Comparison of ENCODE assay signal across 16 mouse cellular contexts in genomic region chrX:105767932-105768331, GRCm38 (mm10). TPM values are rescaled to one million over a fixed set of nuclear protein-coding genes. Genes with fewer than 3 reads are reported as not detected.
DNase-seq lines count a peak whose midpoint lies in the region; ATAC-seq and TF ChIP-seq lines count a peak whose summit lies in the region.
"Had no signal": no experiment of that assay in that cellular context is flagged by ENCODE, and none has a peak within 500 bp of the region (broad histone marks: within the 10 kb centered on the region; RNA-seq: fewer than 3 reads in every experiment).

No protein-coding gene starts in this region.

- H3K27ac ChIP-seq in gastrocnemius, adult 2 months = no peak overlapping the region
- H3K27ac ChIP-seq in limb, embryonic 14.5 days (replicated peaks; ENCODE audit: low read depth, low read length) = no peak overlapping the region
- H3K27ac ChIP-seq in limb, embryonic 10.5 days = no peak overlapping the region
- 0 out of 2 replicates have a peak overlapping the region, but pooled peaks have one; percentile 29 for H3K27ac ChIP-seq in embryonic fibroblast, embryonic 13.5 days (ENCODE audit: insufficient read depth, low read length)
- H3K27ac ChIP-seq in kidney, embryonic 16.5 days (ENCODE audit: low read length) = no peak overlapping the region
- H3K27ac ChIP-seq in hindbrain, embryonic 10.5 days = no peak overlapping the region
- H3K27ac ChIP-seq: forebrain, embryonic 13.5 days; heart, embryonic 10.5 days; hindbrain, embryonic 13.5 days; hindbrain, postnatal 0 days; intestine, embryonic 15.5 days had no signal

- H3K36me3 ChIP-seq in limb, embryonic 14.5 days (ENCODE audit: control insufficient read depth, insufficient read depth, low read length) = no peaks in the 10 kb centered on the region
- no peaks in the 10 kb centered on the region for H3K36me3 ChIP-seq in limb, embryonic 10.5 days
- no peaks in the 10 kb centered on the region for H3K36me3 ChIP-seq in kidney, embryonic 16.5 days (ENCODE audit: insufficient read depth, low read length)
- H3K36me3 ChIP-seq in hindbrain, embryonic 10.5 days = no peaks in the 10 kb centered on the region
- H3K36me3 ChIP-seq: heart, embryonic 10.5 days; hindbrain, embryonic 13.5 days; intestine, embryonic 15.5 days had no signal

- no peak overlapping the region for H3K4me3 ChIP-seq in gastrocnemius, adult 2 months
- H3K4me3 ChIP-seq in limb, embryonic 14.5 days (replicated peaks; ENCODE audit: low read length) = no peak overlapping the region
- H3K4me3 ChIP-seq in limb, embryonic 10.5 days = no peak overlapping the region
- no peak overlapping the region for H3K4me3 ChIP-seq in embryonic fibroblast, embryonic 13.5 days (ENCODE audit: insufficient read depth, low read length)
- H3K4me3 ChIP-seq in kidney, embryonic 16.5 days (ENCODE audit: low read length) = no peak overlapping the region
- no peak overlapping the region for H3K4me3 ChIP-seq in hindbrain, embryonic 10.5 days
- H3K4me3 ChIP-seq: forebrain, embryonic 13.5 days; heart, embryonic 10.5 days; hindbrain, embryonic 13.5 days; intestine, embryonic 15.5 days had no signal

- no peak overlapping the region for H3K4me2 ChIP-seq in limb, embryonic 14.5 days (replicated peaks; ENCODE audit: low read depth, low read length, severe bottlenecking)
- no peak overlapping the region for H3K4me2 ChIP-seq in kidney, embryonic 16.5 days (replicated peaks; ENCODE audit: low read depth, low read length)
- H3K4me2 ChIP-seq: forebrain, embryonic 13.5 days; hindbrain, embryonic 13.5 days; intestine, embryonic 15.5 days had no signal

- H3K9ac ChIP-seq in limb, embryonic 14.5 days (ENCODE audit: low read depth, low read length, severe bottlenecking) = no peak overlapping the region
- no peak overlapping the region for H3K9ac ChIP-seq in kidney, embryonic 16.5 days (replicated peaks; ENCODE audit: low read length)
- H3K9ac ChIP-seq: forebrain, embryonic 13.5 days; forebrain, postnatal 0 days; hindbrain, embryonic 13.5 days; intestine, embryonic 15.5 days had no signal

- peak; percentile 14 for DNase-seq in gastrocnemius, adult 2 months
- no peak for DNase-seq in gastrocnemius, postnatal 14 days
- DNase-seq in limb, embryonic 14.5 days (ENCODE audit: low spot score) = peak; percentile 14
- DNase-seq in limb, embryonic 10.5 days (ENCODE audit: low spot score) = no peak
- DNase-seq in hindbrain, embryonic 10.5 days (ENCODE audit: low spot score) = no peak
- DNase-seq: adrenal gland, adult 8-10 months; adrenal gland, postnatal 36 days; forebrain, postnatal 0 days had no signal

- H3K9me3 ChIP-seq in limb, embryonic 14.5 days (ENCODE audit: control insufficient read depth, low read length) = no peaks in the 10 kb centered on the region
- no peaks in the 10 kb centered on the region for H3K9me3 ChIP-seq in limb, embryonic 10.5 days (replicated peaks)
- H3K9me3 ChIP-seq in kidney, embryonic 16.5 days (ENCODE audit: low read length) = no peaks in the 10 kb centered on the region
- H3K9me3 ChIP-seq in hindbrain, embryonic 10.5 days = no peaks in the 10 kb centered on the region
- H3K9me3 ChIP-seq: forebrain, embryonic 13.5 days; heart, embryonic 10.5 days; hindbrain, embryonic 13.5 days; intestine, embryonic 15.5 days had no signal

- no peak for TF ChIP-seq CTCF in gastrocnemius, adult 2 months (IDR thresholded peaks at IDR 0.05)
- TF ChIP-seq CTCF in embryonic fibroblast, embryonic 13.5 days (IDR thresholded peaks at IDR 0.05; ENCODE audit: borderline replicate concordance, insufficient read depth, low read length) = no peak

- intact Hi-C loops in gastrocnemius, adult 2 months (cut with DNase I) = no loop called here
- intact Hi-C loops in gastrocnemius, postnatal 14 days (cut with DNase I; ENCODE audit: low total_unique reads) = no loop called here

- 67% methylated on average over 3 of the region's 3 CpGs for WGBS in limb, embryonic 14.5 days
- 76% methylated on average over 3 of the region's 3 CpGs for WGBS in limb, embryonic 10.5 days
- 79% methylated on average over 3 of the region's 3 CpGs for WGBS in kidney, embryonic 16.5 days
- WGBS in hindbrain, embryonic 10.5 days = 71% methylated on average over 3 of the region's 3 CpGs

- peaks cover 6% of the 10 kb centered on the region for H3K4me1 ChIP-seq in limb, embryonic 14.5 days (ENCODE audit: control insufficient read depth, insufficient read depth, low read length)
- H3K4me1 ChIP-seq in limb, embryonic 10.5 days = peaks cover 17% of the 10 kb centered on the region
- peaks cover 2% of the 10 kb centered on the region; the same call in 1 of the 2 replicates for H3K4me1 ChIP-seq in embryonic fibroblast, embryonic 13.5 days (ENCODE audit: control insufficient read depth, insufficient read depth, low read length)
- H3K4me1 ChIP-seq in kidney, embryonic 16.5 days (ENCODE audit: insufficient read depth, low read length) = peaks cover 3% of the 10 kb centered on the region; the same call in 1 of the 2 replicates
- H3K4me1 ChIP-seq in hindbrain, embryonic 10.5 days (replicated peaks) = peaks cover 5% of the 10 kb centered on the region; the same call in 1 of the 2 replicates

- TF ChIP-seq POLR2A in limb, embryonic 14.5 days (IDR thresholded peaks at IDR 0.05; ENCODE audit: borderline replicate concordance, extremely low read depth, insufficient read depth, insufficient read length) = no peak
- TF ChIP-seq POLR2A in embryonic fibroblast, embryonic 13.5 days (IDR thresholded peaks at IDR 0.05; ENCODE audit: low read depth, low read length) = no peak

- ATAC-seq in limb, embryonic 14.5 days (ENCODE audit: low FRiP score, low read depth) = no peak
- ATAC-seq in kidney, embryonic 16.5 days (ENCODE audit: low FRiP score, low TSS enrichment) = no peak
- ATAC-seq: forebrain, embryonic 13.5 days; forebrain, postnatal 0 days; hindbrain, postnatal 0 days; intestine, embryonic 15.5 days had no signal

- peaks cover 26% of the 10 kb centered on the region for H3K27me3 ChIP-seq in limb, embryonic 14.5 days (ENCODE audit: control insufficient read depth, insufficient read depth, low read length)
- peaks cover 98% of the 10 kb centered on the region for H3K27me3 ChIP-seq in limb, embryonic 10.5 days (ENCODE audit: low read depth, poor library complexity, severe bottlenecking)
- H3K27me3 ChIP-seq in kidney, embryonic 16.5 days (ENCODE audit: insufficient read depth, low read length) = peaks cover 57% of the 10 kb centered on the region
- peaks cover 59% of the 10 kb centered on the region for H3K27me3 ChIP-seq in hindbrain, embryonic 10.5 days (ENCODE audit: insufficient read depth, poor library complexity, severe bottlenecking)

RNA-seq across cellular contexts. Expression of gene Fgf16, which starts 3.9 kb away (rescaled TPM):
- under 1 TPM; 0.33 to 0.75 TPM for total RNA-seq in gastrocnemius, adult 2 months (2021)
- under 1 TPM; 0.40 to 0.70 TPM for total RNA-seq in gastrocnemius, postnatal 14 days (2021)
- 1.6 and 1.8 TPM in 2 replicates for polyA plus RNA-seq in limb, embryonic 14.5 days (2012; rRNA removed)
- 1.2 and 1.6 TPM in 2 replicates for polyA plus RNA-seq in limb, embryonic 14.5 days (2014; fragmentation: Nextera tagmentation; extraction: Ambion mirVana)
- not detected in 2 replicates for polyA plus RNA-seq in limb, embryonic 10.5 days (2016; fragmentation: Nextera tagmentation; extraction: Ambion mirVana)
- 0.40 and 0.95 TPM in 2 replicates for polyA plus RNA-seq in embryonic fibroblast, embryonic 13.5 days (2011; ENCODE audit: insufficient read length, low read depth, missing spikeins)
- polyA plus RNA-seq in kidney, embryonic 16.5 days (2015; fragmentation: Nextera tagmentation; extraction: Ambion mirVana) = not detected in 2 replicates
- polyA plus RNA-seq in hindbrain, embryonic 10.5 days (2016; fragmentation: Nextera tagmentation; extraction: Ambion mirVana) = 0.16 TPM in 1 of 2 replicates, not detected in the other
- total RNA-seq: ES-E14 had no signal
- polyA plus RNA-seq: forebrain, embryonic 13.5 days; heart, embryonic 10.5 days; hindbrain, embryonic 13.5 days had no signal

Comparison
In these comparisons a context has a peak if more than half of its experiments do, and no peak if none do; other contexts are left out.
1. DNase-seq: peak in gastrocnemius, adult 2 months (single experiment) and limb, embryonic 14.5 days (single experiment); none in gastrocnemius, postnatal 14 days (single experiment), limb, embryonic 10.5 days (single experiment) and hindbrain, embryonic 10.5 days (single experiment).